Mouse (Mus musculus) testis, adult 2 months (tissue): ENCODE results near the gene Sos1.

ENCODE experiments used
- CTCF ChIP-seq: fragments of 200-500 bp; IDR thresholded peaks from 2 replicates; pipeline ENCODE4 v1.5.1; 2012; ENCODE audit warnings: low read depth, mild to moderate bottlenecking, inconsistent platforms, low read length, moderate library complexity; ENCODE audit not compliant: control insufficient read depth, insufficient read depth, insufficient replicate concordance
- POLR2A ChIP-seq: fragments of 200-500 bp; IDR thresholded peaks from 2 replicates; pipeline ENCODE4 v1.6.1; 2012; ENCODE audit warnings: low read depth, mild to moderate bottlenecking, inconsistent platforms, low read length, moderate library complexity; ENCODE audit not compliant: control insufficient read depth

GRCm38 (mm10) chr17:80515956-80516355 lies 35.7 kb upstream of the Sos1 start:
- TF ChIP-seq CTCF, result no peak
- no peak for TF ChIP-seq POLR2A
